Mouse (Mus musculus) left cerebral cortex, postnatal 4 days (tissue): ENCODE data around the gene Cyp2j13. TPM values are rescaled to one million over a fixed set of nuclear protein-coding genes. Genes with fewer than 3 reads are reported as not detected.
A peak's percentile ranks its signal among the peaks of the same experiment; 100 is the strongest.
"Not testable (repeated sequence)": the region's sequence is repeated elsewhere in the genome, so short reads cannot be mapped to it uniquely, and the experiment has no call there.

Experiments
- DNase-seq: peaks from one replicate; pipeline ENCODE4 v3.0.0-alpha.2; 2022
- intact Hi-C: fragments of 180-260 bp; cut with DNase I; formaldehyde crosslinking; loops from one replicate; pipeline ENCODE4 v1.15.1; 2025
- total RNA-seq, 2 experiments: library from RNA; stranded (reverse); gene quantifications; 2 replicates each; pipeline ENCODE4 v1.2.3; 2021

Cyp2j13 gene
- total RNA-seq, result under 1 TPM; 0.26 to 0.34 TPM

DNA sequence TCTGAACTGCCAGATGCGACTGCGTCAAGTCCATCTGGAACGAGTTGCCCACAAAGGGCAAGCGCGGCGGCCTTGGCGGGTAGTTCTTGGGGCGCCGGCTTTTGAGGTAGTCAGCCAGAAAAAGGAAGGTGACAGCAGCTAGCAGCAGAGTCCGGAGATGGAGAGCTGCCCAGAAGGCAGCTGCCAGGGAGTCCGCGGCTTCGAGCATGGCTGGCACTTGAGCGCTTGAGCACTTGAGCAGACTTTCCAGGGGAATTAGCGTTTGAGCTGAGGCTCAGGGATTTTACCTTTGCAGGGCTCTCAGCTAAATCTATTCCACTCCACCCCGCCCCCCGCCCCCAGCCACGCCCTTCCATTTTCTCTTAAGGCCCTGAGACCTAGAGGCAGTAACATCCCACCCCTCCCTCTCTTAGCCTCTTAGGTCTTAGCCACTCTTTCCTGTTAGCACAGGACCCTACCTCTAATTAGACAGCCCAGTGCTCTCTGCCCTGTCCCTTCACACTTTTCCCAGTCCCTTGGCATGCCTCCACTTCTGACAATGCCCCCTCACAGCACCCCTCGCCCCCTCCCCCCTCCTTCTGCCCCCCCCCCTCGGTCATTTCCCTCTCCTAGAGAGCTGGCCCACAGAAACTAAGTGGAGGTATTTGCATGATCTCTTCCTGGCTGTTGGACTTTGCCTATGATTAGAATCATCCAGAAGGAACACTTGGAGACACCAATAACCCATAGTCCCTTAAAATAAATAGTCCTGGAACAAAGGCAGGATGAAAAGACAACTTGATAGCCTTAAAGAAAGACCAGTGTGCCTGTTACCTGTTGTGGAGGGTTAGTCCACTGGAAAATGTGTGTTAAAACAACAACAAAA is at the start of gene Cyp2j13:
Gene Cyp2j13, minus strand, starts transcription at position 286 of the 865 bp plus-strand sequence.
- intact Hi-C loops, result no loop called here

DNA sequence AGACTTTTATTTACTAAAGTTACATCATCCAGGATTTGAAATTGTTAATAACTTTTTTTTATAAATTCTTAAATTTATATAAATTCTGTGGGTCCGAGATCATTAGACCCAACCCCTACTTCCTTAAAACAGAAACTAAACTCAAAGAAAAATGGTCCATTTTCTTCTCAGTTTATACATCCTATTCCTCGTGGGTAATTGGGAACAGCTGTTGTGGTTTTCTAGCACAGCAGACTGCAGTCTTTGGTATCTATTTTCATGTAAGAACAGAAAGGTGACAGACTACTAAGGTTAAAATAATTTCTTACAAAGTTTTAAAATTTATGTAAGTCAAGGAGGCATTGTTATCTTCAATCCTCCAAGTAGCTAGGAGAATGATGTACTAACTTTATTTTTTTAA is 19.5 kb upstream of the Cyp2j13 start:
- no peak for DNase-seq
- intact Hi-C loops, result no loop called here

More for the DNA sequence above, at the start of gene Cyp2j13:
- peak; percentile 91 for DNase-seq

DNA sequence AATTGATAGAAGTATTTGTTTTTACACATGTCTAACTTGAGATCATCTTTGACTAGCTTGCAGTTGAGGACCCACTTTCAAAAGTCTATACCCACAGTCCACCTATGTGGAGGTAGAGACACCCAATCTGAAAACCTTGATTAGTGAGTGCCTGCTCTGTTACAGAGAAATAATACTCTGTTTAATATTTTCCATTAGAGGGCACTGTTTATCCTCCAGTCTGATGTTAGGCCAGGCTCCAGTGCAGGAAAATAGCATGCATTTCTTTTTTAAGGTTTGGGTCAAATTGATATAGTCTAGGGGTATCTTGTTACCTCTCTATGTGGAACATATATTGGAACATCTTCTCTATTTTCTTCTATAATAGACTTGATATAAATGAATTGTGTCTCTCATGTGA is 14.5 kb upstream of the Cyp2j13 start:
- intact Hi-C loops, result no loop called here
- no peak for DNase-seq

DNA sequence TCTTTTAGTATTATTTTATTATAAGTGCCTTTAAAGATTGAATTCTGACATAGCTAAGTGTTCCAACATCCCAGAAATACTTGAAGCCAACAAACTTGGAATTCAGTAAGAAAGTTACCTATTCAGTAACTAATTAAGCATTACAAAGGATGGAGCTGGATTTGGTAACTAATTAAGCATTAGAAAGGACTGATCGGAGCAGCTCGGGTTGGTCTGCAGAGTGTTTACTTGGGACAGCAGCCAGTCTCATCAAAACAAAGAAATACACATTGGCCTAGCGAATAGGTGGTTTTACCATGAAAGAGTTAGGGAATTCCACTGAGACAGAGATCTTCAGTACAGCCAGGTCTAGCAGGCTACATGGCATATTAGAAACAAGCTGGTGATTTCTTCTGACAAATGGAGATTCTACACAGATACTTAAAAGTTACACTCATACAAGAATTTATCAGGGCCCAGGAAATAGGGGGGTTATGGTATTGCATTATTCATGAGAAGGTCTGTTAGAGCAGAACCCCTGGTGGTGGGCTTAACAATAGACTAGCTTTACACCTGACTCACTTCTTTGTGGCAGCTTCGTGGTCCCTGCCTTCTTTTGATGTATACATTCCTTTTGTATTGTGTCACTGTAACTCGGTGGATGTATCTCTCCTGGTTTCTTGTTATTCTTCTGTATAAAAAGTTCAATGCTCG is 12.2 kb upstream of the Cyp2j13 start:
- DNase-seq, intact Hi-C loops: not testable (repeated sequence)

DNA sequence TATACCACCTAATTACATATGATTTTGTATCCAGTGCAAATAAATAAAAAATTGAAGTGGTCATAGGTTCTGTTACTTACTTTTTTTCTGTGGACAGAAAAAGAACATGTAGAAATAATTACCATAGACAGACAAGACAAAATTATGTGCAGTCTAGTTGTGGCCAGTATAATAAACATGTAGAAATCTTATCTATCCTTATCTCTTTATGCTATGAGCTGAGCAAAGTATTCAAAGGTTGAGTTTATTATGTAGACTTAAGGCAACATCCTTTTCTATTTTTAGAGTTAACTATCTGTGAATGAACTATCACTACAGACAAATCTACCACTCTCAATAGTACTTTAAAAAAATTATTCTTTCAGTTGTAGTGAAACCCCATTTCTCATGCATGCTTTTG is 962 bp upstream of the Cyp2j13 start:
- no peak for DNase-seq
- intact Hi-C loops, result no loop called here

DNA sequence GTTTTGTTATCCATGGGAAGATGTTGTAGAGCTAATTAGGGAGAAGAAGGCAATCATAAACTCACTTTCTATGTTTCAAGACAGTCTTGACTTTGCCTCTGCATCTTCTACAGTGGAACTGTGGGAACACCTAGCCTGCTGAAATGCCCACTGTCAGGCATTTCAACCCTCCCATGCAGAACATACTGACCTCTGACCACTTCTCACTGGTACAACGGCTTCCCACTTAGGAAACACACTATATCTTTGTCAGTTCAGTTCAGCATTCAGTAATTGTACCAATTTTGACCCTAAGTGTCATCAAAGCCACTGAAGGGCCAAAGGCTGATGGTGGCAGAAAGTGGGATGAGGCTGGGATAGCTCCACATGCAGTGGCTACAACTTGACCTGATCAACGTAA is 15.3 kb downstream of the Cyp2j13 start:
- intact Hi-C loops, result no loop called here
- no peak for DNase-seq

DNA sequence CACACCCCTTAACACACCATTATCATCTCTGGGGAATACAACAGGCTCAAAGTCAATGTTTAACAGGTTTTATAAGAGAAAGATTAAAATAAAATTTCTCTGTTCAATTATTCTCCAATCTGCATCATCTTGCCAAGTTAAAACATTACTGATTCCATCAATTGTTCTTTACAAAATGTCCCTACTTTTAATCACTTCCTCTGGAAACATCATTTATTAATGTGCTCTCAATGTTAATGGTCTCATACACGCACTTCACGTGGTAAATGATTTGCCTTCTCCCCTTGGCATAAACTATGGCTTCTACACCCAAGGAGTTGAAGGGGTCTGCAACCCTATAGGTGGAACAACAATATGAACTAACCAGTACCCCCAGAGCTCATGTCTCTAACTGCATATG is 17.2 kb downstream of the Cyp2j13 start:
- intact Hi-C loops, result no loop called here

DNA sequence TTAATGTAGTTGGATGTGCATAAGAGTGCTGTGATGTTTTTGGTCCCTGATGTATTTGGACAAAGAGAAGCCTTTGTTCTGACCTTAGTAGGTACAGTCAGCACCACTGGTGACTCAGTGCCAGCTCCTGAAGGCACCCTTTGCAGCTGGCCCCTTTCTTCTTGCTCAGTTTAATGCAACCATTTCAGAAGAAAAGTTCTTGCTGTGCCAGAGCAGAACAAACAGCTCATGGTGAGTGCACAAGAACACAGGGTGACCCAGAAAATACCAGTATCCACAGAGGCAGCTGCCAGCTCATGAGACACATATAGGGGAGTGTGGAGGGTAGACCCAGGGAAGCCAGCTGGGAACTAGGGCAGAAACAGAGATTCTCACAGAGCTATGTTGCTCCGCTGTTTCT is 48.9 kb downstream of the Cyp2j13 start:
- peak; percentile 22 for DNase-seq
- intact Hi-C loops, result no loop called here

More for the DNA sequence above, 17.2 kb downstream of the Cyp2j13 start:
- no peak for DNase-seq

DNA sequence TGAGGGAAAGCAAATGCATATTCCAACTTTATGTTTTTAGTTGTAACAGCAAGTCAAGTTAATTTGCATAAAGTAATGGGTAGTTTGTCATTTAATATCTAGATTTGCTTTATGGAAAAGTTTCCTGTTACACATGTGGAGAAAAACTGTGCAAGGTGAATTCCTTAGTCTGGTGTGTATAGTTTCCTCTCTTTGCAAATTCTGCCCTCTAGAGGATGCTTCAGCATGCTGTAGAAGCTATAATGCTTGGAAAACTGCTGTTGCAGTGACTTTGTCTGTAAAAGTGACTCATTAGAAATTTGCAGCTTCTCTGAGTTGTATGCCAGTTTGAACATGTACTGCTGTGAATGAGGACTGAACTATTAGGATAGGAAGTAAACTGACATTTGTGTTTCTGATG is 54.5 kb downstream of the Cyp2j13 start:
- no peak for DNase-seq
- intact Hi-C loops, result no loop called here

DNA sequence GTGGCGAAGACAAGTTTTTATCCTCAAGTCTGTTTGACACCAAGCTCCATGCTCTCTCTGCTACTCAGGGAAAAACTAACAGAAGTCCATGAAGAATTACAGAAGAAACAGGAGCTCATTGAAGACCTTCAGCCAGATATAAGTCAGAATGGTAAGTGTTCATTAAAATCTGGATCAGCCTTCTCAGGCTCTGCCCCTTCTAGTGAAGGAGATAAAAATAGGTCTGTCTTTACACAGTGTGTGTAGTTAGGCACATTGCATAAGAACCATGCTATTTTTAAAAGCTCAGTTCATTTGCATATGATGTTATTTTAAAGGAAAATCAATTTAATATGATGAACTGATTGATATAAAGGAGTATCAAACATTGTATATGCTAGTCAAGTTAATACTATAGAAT is 60.5 kb downstream of the Cyp2j13 start:
- DNase-seq, result no peak
- intact Hi-C loops, result no loop called here

DNA sequence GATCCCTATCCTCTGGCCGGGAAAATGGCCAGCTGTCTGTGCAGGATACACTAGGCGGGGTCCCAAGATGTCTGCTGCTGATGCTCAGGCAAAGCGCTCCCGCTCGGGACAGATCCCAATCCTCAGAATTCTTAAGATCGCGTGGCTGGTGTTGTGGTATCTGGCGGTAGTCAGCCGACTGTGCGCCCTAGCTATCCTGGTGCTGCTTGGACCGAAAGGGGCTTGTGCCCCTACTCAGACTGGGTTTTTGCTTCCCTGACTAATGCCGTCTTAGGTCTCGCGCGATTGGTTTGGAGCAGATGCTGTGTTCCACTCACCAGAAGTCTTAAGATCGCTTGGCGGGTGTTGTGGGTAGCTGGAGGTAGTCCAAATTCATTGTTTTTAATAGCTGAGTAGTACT is 95.1 kb downstream of the Cyp2j13 start:
- DNase-seq, intact Hi-C loops: not testable (repeated sequence)

Other genes starting within 250 kb of the Cyp2j13 start
- 10 to 100 TPM; 75.0 to 80.3 TPM for gene Hook1, start 110.3 kb downstream of the Cyp2j13 start, total RNA-seq
- gene Cyp2j12, start 63.6 kb upstream of the Cyp2j13 start, total RNA-seq, result not detected
- gene Cyp2j7, start 159.1 kb upstream of the Cyp2j13 start, total RNA-seq, result not detected